Mouse (Mus musculus) thymus, postnatal 36 days (tissue): ENCODE data around the gene Ppp2r5a.

Source experiments
- DNase-seq, 2 experiments: peaks; one replicate each; pipeline ENCODE4 v3.0.0; 2022; ENCODE audit warnings: mixed read lengths in 2 of 2

Ppp2r5a gene

DNA sequence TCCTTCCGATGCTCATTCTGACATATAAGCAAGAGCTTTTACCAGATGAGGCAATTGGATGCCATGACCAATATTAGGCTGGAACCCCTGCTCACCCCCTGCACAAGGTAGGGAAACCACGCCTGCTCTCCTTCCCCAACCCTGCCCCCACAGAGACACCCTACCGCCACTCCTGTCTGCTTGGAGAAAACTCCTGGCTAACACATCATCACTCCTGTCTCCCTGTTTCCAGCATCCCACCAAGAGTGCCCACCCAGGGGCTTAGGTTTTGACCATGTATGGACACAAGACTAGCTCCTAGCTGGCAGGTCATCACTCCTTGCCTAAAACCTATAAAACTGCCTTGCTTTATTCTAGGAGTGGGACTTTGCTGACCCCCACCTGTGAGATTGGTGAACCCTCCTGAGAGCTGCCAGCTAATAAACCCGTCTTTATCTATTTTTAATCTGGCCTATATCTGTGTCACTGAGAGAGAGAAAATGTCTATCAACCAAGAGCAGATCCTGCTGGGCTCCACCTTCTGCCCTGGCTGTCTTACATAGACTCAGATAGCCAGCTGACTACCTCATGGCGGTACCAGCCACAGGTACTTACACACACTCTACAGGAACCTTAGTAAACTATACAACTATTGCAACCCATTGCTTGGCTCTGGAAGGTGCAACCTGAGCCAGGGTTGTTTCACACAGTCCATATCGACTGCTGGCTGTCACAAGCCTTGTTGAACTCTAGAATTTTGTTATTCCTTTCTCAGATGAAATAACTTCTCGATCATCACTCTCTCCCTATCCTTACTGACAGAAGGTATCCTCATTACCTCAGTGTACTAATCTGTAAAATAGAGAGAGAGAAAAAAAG is 78.1 kb downstream of the Ppp2r5a start:
- no peak for DNase-seq

DNA sequence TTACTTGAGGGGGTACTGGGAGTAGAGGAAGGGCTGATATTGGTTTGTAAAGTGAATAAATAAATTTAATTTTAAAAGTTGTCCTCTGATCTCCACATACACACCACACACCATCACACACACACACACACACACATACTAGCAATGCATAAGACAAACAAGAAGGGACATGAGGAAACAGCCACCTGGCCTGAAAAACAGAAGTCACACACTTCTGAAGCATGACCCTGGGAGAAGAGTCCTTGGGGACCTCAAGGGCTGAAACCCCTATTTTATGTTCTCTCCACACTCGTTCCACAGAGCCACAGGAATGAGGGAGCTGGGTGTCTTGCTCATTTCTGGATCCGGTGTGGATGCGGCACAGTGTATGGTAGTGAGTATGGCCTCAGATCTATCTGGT is 79.7 kb downstream of the Ppp2r5a start:
- DNase-seq, result no peak

DNA sequence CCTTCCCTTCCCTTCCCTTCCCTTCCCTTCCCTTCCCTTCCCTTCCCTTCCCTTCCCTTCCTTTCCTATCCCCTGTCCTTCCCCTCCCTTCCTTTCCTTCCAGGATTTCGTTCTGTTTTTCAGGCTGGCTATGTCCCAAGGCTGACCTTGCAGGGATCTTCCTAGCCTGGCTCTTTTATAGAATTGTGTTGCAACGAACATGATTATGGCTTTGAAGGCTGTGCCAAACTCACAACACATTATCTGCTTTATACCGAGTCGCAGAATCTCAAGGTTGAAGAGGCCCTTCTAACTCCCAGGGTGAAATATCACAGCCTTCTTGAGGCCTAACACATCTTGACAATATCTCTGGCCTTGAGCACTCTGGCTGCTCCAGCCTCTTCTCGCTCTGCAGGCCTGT is 84.4 kb downstream of the Ppp2r5a start:
- no peak for DNase-seq

DNA sequence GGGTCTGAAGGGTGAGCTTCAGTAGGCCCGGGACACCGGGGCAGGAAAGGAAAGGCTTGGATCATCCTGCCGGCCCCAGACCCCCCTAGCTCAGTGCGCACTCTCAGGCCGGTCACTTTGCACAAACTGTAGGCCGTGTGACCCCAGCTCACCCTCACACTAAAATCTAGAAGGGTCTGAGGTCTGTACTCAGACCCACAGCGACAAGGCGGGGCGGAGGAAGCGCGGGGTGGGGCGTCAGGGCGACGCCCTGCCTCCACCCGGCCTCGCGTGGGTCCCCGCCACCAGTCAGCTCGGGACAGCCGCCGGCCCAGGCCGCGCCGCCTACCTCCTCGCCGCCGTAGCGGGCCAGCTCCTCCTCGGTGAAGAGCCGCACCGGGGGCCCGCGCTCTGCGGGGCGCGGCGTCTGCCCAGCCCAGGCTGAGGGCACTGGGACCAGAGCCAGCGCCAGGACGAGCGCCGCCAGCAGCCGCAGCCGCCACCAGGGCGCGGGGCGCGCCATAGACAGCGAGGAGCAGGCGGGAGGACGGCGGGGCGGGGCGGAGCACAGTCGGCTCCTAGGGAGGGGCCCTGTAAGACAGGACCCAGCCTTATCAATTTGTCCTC is 85.4 kb downstream of the Ppp2r5a start, which contains the start of gene Nenf:
Nenf (minus strand) TSS at position 604 of the 606 bp plus-strand sequence.
- peak; percentile 84 to 85 for DNase-seq

- no peak for DNase-seq
Measured at GRCm38 (mm10) chr1:191316818-191317217, 86.3 kb downstream of the Ppp2r5a start.

DNA sequence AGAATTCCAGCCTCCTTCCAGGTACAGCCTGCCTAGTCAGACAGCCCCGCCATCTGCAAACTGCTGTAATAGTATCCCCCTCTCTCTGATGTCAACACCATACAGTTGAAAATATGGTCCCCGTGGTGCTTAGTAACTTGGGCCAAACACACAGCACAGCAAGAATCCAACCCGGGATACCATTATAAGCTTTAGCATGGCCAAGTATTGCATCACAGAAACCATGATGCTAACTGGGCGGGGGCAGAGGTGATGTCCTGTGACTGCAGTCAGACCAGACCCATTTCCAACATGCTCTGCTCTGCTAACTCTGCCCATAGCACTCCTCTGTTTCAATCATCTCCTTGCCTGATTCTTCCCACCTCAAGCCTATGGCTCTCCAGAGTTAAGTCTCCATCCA is 89.1 kb downstream of the Ppp2r5a start:
- no peak for DNase-seq

DNA sequence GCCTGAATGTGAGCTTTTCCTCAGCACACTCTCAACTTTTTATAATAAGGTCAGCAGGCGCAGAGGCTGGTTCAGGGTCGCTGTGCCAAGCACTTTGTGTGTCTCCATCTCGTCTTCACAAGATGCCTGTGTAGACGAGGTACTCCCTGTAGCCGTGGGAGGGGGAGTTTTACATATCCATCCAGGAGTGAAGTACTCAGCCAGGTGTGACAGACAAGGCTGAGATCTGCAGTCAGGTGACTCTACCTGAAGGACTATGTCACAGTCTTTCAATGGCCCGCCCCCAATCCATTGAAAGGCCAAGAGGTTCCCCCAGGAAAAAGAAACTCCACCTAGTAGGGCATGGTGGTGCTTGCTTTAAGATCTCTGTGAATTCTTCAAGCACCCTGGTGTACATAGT is 89.9 kb downstream of the Ppp2r5a start:
- no peak for DNase-seq

- peak; percentile 76 to 83 for DNase-seq
Measured at GRCm38 (mm10) chr1:191312513-191312941, 90.5 kb downstream of the Ppp2r5a start.

GRCm38 (mm10) chr1:191311296-191311898 is 91.7 kb downstream of the Ppp2r5a start:
- no peak for DNase-seq

DNA sequence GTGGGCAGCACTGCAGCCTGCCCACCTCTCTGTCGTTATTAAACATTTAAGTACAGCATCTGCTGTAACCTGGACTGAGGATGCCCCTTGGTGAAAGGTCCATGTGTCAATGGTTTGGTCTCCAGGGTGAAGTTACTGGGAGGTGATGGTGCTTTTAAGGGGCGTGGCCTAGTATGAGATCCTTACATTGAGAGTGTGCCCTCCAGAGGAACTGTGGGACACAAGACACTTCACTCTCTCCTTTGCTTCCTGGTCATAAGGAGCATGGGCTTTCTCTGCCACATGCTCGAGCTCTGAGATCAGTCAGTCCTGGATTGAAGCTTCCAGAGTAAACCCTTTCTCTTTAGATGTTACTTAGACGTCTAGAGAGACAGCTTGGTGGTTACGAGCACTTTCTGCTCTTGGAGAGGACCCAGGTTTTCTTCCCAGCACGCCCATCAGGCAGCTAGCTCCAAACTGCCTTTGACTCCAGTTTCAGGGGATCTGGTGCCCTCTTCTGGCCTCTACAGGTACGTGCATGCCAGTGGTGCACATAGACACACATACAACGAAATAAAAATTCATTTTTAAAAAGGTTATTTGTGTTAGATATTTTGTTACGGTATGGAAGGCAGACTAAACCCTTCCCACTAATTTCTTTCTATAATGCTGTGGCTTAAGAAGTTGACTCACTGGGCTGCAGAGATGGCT is 95.2 kb downstream of the Ppp2r5a start:
- no peak for DNase-seq

DNA sequence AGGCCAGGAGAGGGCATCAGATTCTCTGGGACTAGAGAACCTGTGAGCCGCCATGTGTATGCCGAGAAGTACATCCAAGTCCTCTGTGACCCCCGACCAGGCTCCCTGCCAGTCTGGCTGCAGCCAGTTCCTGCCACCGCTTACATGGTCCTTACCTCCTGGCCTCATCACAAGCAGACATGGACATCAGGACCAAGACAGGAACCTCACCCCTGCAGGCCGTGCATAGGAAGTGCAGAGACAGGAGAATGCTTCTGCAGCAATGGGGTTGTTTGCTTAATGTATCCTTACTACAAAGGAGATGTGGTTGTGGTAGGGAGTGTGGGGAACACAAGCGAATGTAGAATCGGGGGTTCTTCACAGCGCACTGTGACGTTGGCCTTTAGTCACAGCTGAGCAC is 96.8 kb downstream of the Ppp2r5a start:
- no peak for DNase-seq

GRCm38 (mm10) chr1:191305610-191306009 is 97.5 kb downstream of the Ppp2r5a start:
- DNase-seq, result no peak

DNA sequence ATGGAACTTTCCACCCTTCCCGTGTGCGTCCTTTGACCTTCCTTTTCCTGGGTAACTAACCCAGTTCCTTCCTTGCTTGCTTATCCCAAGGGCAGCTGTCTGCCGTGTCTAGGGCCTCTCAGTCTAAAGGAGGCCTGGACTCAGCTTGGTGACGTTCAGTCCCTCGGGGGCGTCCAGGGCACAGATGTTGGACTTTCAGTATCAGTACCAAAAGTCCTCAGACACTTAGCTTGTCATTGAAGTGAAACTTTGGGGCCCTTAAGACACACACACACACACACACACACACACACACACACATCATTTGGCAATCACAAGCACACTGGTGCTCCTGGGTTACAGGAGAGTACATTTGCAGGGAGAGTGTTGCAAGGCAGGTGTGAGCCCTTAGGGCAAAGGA is 98.9 kb downstream of the Ppp2r5a start:
- no peak for DNase-seq

- no peak for DNase-seq
Measured at GRCm38 (mm10) chr1:191303736-191304135, 99.3 kb downstream of the Ppp2r5a start.
